Mouse (Mus musculus) left cerebral cortex, postnatal 10 days (tissue): Measurements from ENCODE around the gene Hexim2. TPM values are rescaled to one million over a fixed set of nuclear protein-coding genes. Genes with fewer than 3 reads are reported as not detected.

ENCODE experiments used
- DNase-seq, 2 experiments: peaks; one replicate each; pipeline ENCODE4 v3.0.0; 2021 to 2022; ENCODE audit warnings: low spot score in 2 of 2, mixed read lengths in 1 of 2; ENCODE audit errors: extremely low spot score in 1 of 2
- intact Hi-C: fragments of 180-260 bp; cut with DNase I; formaldehyde crosslinking; loops from one replicate; pipeline ENCODE4 v1.15.1; 2025
- total RNA-seq, 2 experiments: library from RNA; stranded (reverse); gene quantifications; 2 replicates each; pipeline ENCODE4 v1.2.3; 2021

Gene Hexim2
- total RNA-seq, 2 experiments from 2014 or later: 20.1 to 20.7 TPM

GRCm38 (mm10) chr11:103181911-103182310 is 49.7 kb downstream of the Hexim2 start:
- peak in 1 of 2 experiments; percentile 25 for DNase-seq
- intact Hi-C loops: no loop called here

- intact Hi-C loops: no loop called here
- no peak for DNase-seq
Observed at GRCm38 (mm10) chr11:103184891-103185290, 52.7 kb downstream of the Hexim2 start.

Other genes with a start within 250 kb of the Hexim2 start
- not detected for gene Fam187a, start 247.3 kb upstream of the Hexim2 start, total RNA-seq
- gene Gfap, start 231.5 kb upstream of the Hexim2 start, total RNA-seq: 100 to 1,000 TPM; 109 to 117 TPM
- 1 to 10 TPM; 1.2 to 1.9 TPM for gene Kif18b, start 207.3 kb upstream of the Hexim2 start, total RNA-seq
- gene C1ql1, start 185.7 kb upstream of the Hexim2 start, total RNA-seq: 10 to 100 TPM; 19.7 to 23.9 TPM
- 10 to 100 TPM; 82.8 to 83.1 TPM for gene Nmt1, start 104.2 kb upstream of the Hexim2 start, total RNA-seq
- gene Dcakd, start 104.1 kb upstream of the Hexim2 start, total RNA-seq: 10 to 100 TPM; 97.2 to 97.4 TPM
- gene Plcd3, start 30.8 kb upstream of the Hexim2 start, total RNA-seq: 10 to 100 TPM; 15.1 to 16.4 TPM
- 10 to 100 TPM; 70.0 to 80.0 TPM for gene Acbd4, start 30.7 kb upstream of the Hexim2 start, total RNA-seq
- 10 to 100 TPM; 31.8 to 33.9 TPM for gene Hexim1, start 16.2 kb upstream of the Hexim2 start, total RNA-seq
- gene Fmnl1, start 38.7 kb downstream of the Hexim2 start, total RNA-seq: 10 to 100 TPM; 79.5 to 80.7 TPM
- gene 1700023F06Rik, start 76.1 kb downstream of the Hexim2 start, total RNA-seq: 1 to 10 TPM; 1.3 to 1.7 TPM
- 1 to 10 TPM; 1.6 to 2.0 TPM for gene Spata32, start 86.0 kb downstream of the Hexim2 start, total RNA-seq
- gene Map3k14, start 135.0 kb downstream of the Hexim2 start, total RNA-seq: 1 to 10 TPM; 2.9 to 3.5 TPM
- gene Arhgap27, start 231.3 kb downstream of the Hexim2 start, total RNA-seq: 1 to 10 TPM; 7.6 to 8.6 TPM